Mouse (Mus musculus) frontal cortex, adult 2 months (tissue): ENCODE results near the gene Rps26. TPM values are rescaled to one million over a fixed set of nuclear protein-coding genes. Genes with fewer than 3 reads are reported as not detected.
"Not testable (repeated sequence)": the region's sequence is repeated elsewhere in the genome, so short reads cannot be mapped to it uniquely, and the experiment has no call there.

Experiments used
- DNase-seq, 2 experiments: peaks; one replicate each; pipeline ENCODE4 v3.0.0; 2022; ENCODE audit warnings: low spot score in 1 of 2; ENCODE audit errors: extremely low spot score in 1 of 2
- polyA plus RNA-seq: library from polyadenylated mRNA; depleted of rRNA; stranded (reverse); fragments of >200 nt; gene quantifications from 2 replicates; pipeline ENCODE4 v1.2.3, GENCODE M21; 2012

Gene Rps26
- polyA plus RNA-seq, 1 experiment: 396 TPM

DNA sequence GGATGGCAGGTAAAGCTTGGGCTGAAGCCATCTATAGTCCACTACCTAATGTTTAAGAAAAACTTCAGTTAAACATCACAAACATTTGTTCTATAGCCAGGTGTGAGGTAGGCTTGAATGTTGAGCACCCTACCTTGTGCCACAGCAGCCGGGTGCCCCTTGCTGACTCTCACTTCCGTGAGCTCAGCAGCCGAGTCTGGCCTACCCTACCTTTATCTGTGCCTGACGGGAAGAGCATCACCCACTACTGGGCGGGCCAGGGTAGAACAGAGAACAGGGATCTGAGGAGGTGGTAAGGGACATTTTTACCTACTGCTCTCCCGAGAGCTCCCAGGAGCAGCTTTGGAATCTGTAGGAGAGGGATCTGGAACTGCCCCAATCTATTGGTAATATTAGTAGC lies 16.2 kb upstream of the Rps26 start:
- no peak for DNase-seq

DNA sequence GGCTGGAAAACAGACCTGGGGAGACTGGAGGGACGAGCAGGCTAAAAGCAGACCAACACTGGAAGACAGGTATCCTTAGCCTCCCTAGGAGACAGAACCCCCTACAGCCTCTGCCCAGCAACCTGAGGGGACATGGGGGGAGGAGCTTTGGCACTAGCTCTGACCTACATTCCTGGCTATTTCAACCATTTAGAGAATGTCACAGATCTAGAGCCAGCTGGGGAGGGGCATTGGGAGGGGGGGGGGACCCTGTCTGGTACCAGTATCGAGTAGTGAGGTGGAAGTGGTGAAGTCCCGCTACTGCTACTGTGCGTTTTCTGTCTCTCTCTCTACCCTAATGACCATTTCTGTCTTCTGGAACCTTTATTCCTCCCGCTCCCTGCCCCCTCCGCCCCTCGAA lies 15.3 kb upstream of the Rps26 start:
- no peak for DNase-seq

DNA sequence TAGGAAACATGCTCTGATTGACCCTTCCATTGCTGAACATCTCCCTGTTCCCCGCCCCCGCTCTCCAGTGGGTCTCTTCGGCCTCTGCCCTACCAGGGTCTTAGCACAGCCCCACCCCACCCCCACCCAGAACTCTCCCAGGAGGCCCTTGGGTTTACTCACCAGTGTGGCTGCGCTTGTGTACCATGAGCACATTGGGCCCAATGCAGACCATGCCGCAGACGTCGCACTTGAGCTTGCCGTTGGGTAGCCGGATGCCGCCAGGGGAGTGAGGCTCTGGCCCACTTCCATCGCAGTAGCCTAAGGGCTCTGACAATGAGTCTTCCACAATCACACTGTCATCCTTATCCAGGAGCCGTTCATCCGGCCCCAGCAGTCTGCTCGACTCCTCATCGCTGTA lies 14.3 kb upstream of the Rps26 start:
- no peak for DNase-seq

DNA sequence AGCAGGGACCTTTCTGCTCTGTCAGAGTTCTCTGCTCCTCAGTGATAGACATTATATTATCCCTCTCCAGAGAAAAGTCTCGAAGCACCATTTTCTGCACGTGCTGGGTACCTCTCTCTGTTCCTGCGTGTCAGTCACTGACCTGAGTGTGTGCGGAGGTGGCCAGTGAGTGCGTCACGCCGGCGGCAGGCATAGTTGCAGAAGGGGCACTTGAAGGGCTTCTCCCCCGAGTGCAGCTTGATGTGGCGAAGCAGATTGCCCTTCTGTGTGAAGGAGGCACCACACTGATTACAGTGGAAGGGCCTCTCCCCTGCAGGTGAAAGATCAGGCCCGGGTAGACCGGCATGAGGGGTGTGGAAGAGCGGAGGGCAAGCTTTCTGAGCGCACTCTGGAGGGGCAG lies 13.5 kb upstream of the Rps26 start:
- no peak for DNase-seq

DNA sequence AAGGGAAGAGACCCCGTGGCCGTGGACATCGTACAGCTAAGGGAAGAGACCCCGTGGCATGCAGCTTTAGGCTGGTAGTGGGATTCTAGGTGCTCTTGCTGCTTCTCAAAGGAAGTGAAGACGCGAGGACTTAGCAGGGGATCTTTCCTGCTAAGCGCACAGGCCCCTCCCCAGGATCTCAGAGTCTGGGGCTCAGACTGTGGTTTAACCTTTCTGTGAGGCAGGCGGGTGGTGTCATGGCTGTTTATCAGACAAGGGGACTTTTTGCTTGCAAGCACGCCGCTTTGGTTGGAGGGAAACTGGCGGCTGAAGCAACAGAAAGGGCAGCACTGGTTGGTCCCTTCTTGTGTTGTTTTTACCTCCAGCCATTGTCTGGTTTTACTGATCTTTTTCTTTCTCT lies 10.5 kb upstream of the Rps26 start:
- DNase-seq: no peak

DNA sequence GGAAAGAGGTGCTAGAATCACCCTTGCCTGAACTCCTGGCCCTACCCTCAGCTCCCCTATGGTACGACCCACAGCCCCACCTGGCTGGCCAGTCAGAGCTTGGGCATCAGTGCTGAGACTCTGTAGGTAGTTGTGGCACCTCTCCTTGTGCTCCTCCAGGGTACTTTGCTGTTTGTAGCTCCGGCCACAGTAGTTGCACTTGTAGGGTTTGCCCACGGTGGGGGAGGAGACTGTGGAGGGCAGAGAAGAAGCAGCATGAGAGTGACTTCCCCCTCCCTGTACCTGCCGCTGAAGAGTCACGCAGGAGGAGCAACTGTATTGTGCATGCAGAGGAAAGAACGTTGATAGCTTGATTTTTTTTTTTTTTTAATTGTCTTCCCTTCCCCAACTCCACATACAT lies 10.0 kb upstream of the Rps26 start:
- DNase-seq: no peak

DNA sequence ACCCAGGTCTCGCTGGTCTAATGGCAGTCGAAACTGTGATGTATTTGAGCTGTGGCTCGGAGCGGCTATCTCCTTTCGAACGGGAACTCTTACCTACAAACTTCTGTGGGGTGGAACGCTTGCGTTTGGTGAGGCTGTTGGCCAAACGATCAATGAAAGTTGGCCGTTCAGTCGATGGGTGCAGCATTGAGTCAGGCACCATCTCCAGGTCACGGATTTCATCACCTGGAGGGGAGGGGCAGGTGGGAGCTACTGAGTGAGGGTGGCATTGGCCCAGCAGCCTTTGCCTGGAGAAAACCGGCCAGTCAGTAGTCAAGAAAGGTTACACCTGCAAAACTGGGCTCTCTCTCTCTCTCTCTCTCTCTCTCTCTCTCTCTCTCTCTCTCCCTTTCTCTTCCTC lies 9.2 kb upstream of the Rps26 start:
- DNase-seq: no peak

DNA sequence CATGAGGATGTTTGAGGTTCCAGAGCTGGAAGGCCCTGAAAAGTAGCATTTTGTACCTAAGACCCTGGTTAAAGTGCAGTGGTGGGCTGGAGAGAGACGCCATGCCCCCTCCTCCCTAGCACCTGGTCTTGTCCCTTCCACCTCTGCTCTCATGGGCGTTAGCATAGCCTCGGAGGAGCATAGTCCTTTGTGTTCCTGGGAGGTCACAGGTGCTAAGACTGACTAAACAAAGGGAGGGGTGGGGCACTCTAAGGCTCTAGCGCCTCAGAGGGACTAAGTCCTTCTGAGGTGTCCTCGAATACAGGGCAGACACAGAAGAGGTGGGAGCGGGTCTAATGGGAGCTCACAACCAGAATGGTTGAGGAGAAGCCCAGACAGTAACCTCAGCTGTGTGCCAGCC lies 5.0 kb upstream of the Rps26 start:
- DNase-seq: no peak

DNA sequence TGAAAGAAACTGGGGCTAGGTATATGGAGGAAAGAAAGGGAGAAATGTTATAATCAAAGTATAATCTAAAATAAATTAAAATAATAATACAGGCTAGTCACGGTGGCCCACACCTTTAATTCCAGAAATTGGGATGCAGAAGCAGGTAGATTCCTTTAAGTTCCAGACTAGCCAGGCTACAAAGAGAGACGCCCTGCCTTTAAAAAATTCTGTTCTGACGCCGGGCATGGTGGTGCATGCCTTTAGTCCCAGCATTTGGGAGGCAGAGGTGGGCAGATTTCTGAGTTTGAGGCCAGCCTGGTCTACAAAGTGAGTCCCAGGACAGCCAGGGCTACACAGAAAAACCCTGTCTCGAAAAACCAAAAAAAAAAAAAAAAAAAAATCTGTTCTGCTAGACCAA lies 3.8 kb upstream of the Rps26 start:
- not testable (repeated sequence) for DNase-seq

DNA sequence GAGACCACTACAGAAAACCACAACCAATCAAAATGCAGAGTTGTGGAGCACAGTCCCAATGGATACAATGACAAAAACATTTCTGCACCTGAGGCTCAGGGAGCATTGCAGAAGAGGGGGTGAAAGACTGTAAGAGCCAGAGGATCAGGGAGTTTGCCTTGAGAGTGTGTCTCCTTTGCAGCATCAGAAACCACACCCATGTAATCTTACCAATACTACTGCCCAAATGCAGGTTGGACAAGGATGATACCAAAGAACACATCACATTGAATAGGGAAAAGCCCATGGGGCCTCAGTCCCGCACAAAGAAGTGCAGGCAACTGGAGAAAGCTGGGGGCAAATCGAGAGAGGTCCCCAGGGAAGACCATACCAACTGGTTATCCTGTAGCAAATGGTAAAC lies 3.2 kb upstream of the Rps26 start:
- no peak for DNase-seq

DNA sequence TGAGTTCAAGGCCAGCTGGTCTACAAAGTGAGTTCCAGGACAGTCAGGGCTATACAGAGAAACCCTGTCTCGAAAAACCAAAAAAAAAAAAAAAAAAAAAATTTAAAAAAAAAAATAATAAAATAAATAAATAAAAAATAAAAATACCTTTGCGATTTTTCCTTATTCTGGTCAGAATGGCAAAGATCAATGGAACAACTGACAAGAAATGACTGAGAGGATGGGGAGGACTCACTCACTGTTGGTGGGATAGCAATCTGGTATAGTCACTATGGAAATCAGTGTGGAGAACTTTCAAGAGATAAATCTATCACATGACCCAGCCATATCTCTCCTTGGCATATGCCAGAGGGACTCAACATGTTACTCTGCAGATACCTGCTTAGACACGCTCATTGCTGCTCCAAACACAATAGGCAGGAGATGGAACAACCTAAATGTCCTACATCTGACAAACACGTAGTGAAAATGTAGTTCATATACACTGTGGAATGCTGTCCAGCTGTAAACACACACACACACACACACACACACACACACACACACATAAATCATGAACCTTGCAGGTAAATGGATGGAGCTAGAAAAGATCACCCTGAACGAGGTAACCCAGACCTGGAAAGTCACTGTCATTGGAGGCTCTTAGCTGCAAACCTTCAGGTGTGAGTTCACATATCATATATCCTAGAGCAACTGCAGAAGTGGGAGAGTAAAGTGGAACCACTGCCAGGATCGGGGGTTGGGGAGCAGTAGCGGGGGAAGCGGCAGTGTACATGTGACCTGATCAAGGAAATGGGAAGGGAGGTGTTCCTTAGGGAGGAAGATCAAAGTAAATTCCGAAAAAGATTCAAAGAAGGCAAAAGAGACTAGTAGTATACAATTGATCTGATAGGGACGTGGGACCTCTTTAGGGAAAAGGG lies 1.1 kb upstream of the Rps26 start:
- DNase-seq: no peak

DNA sequence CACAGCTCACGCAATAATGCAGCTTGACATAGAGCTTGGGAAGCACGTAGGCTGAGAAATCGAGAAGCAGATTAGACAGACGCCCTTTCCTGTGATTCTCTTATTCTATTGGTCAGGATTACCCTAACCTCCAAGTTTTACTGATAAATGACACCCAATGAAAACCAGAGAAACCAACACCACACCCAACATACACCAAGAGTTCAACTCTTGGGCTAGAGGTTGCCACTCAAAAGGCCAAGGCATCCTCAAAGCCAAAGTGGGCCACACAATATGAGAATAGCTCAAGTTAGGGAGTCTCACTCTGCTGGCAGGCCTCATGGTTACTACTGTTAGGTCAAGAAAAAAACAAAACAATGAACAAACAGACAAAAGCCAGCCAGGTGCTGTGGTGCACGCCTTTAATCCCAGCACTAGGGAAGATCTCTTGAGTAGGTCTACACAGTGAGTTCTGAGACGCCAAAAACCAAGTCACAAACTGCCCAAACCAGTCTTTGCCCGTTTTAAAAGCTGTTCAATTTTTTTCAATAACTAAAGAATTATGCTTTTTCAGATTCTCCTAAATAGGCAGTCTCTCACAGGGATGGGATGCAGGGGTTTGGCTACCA lies 1.2 kb downstream of the Rps26 start:
- no peak for DNase-seq

DNA sequence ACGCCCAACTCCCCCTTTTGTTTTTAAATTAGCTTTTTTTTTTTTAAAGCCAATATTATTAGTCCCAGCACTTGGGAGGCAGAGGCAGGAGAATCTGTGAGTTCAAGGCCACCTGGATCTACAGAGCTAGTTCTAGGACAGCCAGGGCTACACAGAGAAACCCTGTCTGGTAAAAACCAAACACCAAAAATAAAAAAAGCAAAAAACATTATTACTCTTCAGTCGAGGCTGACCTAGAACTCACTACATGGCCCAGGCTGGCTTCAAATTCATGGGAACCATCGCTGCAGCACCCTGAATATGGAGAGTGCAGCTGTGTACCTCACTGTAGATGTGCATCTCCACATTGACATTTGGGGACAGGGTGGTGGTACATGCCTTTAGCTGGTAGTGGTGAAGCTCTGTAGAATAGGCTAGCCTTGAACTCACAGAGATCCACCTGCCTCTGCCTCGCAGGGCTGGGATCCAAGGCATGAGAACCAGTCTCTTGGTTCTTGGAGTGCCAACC lies 3.4 kb downstream of the Rps26 start:
- not testable (repeated sequence) for DNase-seq

DNA sequence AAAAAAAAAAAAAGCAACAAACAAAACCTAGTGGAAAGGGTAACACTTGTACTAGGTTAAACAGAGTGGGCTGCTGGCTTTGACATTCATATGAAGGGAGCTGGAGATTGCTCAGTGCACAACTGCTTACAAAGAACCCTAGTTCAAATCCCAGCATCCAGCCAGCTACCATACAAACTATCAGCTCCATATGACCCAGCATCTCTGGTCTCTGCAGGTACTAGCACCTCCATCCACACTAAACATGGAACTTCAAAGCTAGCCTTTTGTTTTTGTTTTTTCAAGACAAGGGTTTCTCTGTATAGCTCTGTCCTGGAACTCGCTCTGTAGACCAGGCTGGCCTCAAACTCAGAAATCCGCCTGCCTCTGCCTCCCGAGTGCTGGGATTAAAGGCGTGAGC lies 3.8 kb downstream of the Rps26 start:
- no peak for DNase-seq

DNA sequence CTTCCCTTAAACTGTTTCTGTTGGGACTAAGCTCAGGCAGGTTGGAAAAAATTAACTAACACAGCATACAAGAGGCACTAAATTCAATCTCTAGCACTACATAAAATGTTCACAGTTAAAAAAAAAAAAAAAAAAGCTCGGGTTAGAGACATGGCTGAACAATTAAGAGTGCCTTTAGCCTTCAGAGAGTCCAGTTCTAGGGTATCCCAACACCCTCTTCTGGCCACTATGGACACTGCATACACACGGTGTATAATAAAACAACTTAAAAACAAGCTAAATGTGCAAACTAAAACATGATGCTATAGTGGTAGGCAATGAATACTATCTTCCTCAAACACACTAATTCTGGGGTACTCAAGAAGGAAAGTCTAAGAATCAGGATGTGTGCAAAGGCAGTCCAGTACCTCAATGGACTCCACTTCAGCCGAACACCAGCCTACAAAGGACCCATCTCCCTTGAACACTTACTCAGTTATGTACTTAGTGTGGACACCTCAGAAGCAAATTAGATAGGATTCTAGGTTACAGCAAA lies 4.5 kb downstream of the Rps26 start:
- no peak for DNase-seq

DNA sequence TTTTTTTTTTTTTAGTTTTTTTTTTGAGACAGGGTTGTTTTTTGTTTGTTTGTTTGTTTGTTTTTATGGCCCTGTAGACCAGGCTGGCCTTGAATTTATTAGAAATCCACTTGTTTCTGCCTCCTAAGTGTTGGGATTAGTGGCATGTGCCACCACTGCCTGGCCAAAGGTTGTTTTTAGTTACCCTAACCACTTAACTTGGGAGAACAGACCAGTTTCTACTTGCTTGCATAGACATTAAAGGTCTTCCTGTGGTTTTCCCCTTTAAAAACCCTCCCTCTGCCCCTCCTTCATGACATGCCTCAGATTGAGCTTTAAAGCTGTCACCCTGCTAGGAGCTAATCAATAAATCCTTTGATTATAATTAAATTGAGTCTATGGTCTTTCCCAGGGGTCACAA lies 6.3 kb downstream of the Rps26 start:
- DNase-seq: no peak

DNA sequence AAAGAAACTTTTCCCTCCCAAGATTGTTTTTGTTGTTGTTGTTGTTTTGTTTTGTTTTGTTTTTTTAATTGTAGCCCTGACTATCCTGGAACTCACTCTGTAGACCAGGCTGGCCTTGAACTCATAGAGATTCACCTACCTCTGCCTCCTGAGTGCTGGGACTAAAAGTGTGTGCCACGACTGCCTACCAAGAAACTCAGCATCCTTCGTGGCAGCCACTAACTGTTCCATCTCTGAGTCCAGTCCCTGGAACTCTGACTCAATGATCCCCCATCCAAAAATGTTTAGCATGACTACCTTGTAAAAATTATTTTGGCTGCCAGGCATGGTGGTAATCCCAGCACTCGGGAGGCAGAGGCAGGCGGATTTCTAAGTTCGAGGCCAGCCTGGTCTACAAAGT lies 7.4 kb downstream of the Rps26 start:
- DNase-seq: not testable (repeated sequence)

DNA sequence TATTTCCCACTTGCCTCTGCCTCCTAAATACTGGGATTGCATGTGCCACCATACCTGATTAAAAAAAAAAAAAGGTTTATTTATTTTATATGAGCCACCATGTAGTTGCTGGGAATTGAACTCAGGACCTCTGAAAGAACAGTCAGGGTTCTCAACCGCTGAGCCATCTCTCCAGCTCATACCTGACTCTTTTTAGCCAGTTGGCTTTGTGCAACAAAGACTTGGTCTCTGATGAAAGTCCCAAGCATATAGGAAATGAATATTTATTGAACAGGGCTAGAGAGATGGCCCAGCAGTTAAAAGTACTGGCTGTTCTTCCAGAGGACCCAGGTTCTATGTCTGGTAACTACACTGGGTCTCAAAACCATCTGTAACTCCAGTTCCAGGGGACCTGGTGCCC lies 8.0 kb downstream of the Rps26 start:
- no peak for DNase-seq

DNA sequence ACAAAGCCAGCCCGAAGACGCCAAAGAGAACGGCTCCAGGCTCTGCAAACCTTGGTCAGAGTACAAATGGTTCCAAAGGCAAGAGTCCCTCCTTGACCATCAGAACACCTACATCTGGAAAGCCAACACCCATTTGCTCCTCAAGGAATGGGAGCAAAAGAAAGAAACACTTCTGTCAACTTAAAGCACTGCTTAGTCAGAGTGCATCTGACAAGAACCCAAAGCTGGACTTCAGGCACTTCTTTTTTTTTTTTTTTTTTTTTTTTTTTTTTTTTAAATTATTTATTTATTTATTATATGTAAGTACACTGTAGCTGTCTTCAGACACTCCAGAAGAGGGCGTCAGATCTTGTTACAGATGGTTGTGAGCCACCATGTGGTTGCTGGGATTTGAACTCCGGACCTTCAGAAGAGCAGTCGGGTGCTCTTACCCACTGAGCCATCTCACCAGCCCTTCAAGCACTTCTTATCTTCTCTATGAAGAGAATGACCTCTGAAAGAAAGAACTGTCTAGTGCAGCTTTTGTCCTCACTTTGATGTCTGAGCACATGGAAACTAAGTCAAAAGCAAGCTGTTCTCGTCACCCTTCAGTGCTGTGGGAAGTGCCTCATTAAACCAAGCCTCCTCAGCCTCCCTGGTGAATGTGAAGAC lies 10.6 kb downstream of the Rps26 start:
- DNase-seq: not testable (repeated sequence)

DNA sequence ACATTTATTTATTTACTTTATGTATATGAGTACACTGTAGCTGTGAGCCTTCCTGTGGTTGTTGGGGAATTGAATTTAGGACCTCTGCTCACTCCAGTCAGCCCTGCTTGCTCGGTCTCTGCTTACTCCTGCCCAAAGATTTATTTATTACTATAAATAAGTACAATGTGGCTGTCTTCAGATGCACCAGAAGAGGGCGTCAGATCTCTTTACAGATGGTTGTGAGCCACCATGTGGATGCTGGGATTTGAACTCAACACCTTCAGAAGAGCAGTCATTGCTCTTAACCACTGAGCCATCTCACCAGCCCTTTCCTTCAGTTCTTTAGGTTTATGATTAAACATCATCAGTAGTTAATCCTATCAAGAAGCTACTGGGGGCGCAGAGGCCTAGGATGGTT lies 11.6 kb downstream of the Rps26 start:
- DNase-seq: no peak

DNA sequence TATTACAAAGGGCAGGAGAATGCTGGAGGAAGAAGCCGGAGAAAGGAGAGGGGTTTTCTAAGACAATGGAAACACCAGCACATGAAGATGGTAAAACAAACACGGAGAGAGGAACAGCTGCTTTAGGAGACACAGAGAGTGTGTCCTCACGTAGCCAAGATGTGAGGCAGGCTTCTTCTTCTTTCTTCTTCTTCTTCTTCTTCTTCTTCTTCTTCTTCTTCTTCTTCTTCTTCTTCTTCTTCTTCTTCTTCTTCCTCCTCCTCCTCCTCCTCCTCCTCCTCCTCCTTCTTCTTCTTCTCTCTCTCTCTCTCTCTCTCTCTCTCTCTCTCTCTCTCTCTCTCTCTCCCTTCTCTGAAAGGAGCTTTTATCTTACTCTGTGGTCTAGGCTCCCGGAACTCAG lies 12.7 kb downstream of the Rps26 start:
- not testable (repeated sequence) for DNase-seq

DNA sequence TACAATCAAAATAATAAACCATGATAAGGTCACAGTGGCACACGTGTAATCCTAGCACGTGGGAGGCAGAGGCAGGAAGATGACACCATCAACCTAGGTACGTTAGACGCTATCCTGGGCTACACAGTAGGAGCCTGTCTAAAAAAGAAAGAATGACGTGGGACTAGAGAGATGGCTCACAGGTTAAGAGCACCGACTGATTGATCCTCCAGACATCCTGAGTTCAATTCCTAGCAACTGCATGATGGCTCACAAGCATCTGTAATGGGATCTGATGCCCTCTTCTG lies 13.4 kb downstream of the Rps26 start:
- no peak for DNase-seq
